Mouse (Mus musculus) spleen, adult 2 months (tissue): ENCODE results near the gene Tma7. TPM values are rescaled to one million over a fixed set of nuclear protein-coding genes. Genes with fewer than 3 reads are reported as not detected.

ENCODE experiments used
- DNase-seq, 2 experiments: peaks; one replicate each; pipeline versions ENCODE4 v3.0.0 to v3.0.0-alpha.2; 2012 to 2021; ENCODE audit warnings: low spot score in 2 of 2, low read depth in 1 of 2
- H3K27ac ChIP-seq: fragments of 200-500 bp; 2 replicates; pipeline ENCODE4 v1.5.1; 2012; ENCODE audit warnings: low read length, inconsistent platforms; ENCODE audit not compliant: insufficient read depth
- H3K27me3 ChIP-seq: fragments of 200-500 bp; 2 replicates; pipeline ENCODE4 v1.6.1; 2012; ENCODE audit warnings: mild to moderate bottlenecking, moderate library complexity, low read length, inconsistent platforms; ENCODE audit not compliant: control insufficient read depth, insufficient read depth
- H3K36me3 ChIP-seq: fragments of 200-500 bp; 2 replicates; pipeline ENCODE4 v1.6.1; 2012; ENCODE audit warnings: mild to moderate bottlenecking, low read length, inconsistent platforms; ENCODE audit not compliant: control insufficient read depth, insufficient read depth
- H3K4me1 ChIP-seq: fragments of 200-500 bp; 2 replicates; pipeline ENCODE4 v1.6.1; 2011; ENCODE audit warnings: inconsistent platforms; ENCODE audit not compliant: control insufficient read depth, insufficient read depth, insufficient read length
- H3K4me3 ChIP-seq: fragments of 200-500 bp; 2 replicates; pipeline ENCODE4 v1.5.1; 2011; ENCODE audit warnings: mild to moderate bottlenecking, inconsistent platforms; ENCODE audit not compliant: insufficient read depth, insufficient read length; ENCODE audit errors: extremely low read depth
- CTCF ChIP-seq: fragments of 200-500 bp; IDR thresholded peaks from 2 replicates; pipeline ENCODE4 v1.5.1; 2011; ENCODE audit warnings: mild to moderate bottlenecking, inconsistent platforms; ENCODE audit not compliant: insufficient read depth, insufficient read length, insufficient replicate concordance; ENCODE audit errors: extremely low read depth
- POLR2A ChIP-seq: fragments of 200-500 bp; IDR thresholded peaks from 2 replicates; pipeline ENCODE4 v1.6.1; 2011; ENCODE audit warnings: low read depth, low read length, inconsistent platforms
- WGBS: fragments of 180-500 bp; shearing (Covaris S2); methylation state at CpG from one replicate; pipeline ENCODE4 v1.1.7; 2018; 5-methylcytosine and 5-hydroxymethylcytosine counted together
- polyA plus RNA-seq: library from polyadenylated mRNA; depleted of rRNA; stranded (reverse); fragments of >200 nt; gene quantifications from 2 replicates; pipeline ENCODE4 v1.2.3, GENCODE M21; 2012

Gene Tma7
- polyA plus RNA-seq, 1 experiment: 16.4 TPM

DNA sequence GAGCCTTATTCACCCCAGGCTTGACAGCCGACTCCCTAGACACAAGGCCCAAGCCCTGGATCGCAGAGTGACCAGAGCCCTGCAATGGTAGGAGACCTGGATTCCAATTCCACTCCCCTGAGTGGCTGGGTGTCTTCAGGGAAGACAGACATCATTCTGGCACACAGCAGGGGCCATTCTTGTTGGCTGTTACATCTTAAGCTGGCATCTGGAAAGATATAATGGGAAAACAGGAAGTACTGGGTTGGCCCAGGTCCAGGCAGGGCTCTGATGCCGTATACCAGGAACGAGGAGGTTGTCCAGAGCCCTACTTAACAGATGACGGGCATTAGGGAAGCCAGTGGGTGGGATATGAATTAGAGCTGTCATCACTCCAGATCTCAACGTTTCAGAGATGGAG lies 40.9 kb upstream of the Tma7 start:
- Histone ChIP-seq H3K4me3 (no peak overlapping the region), H3K27me3 (no peaks in the 10 kb centered on the region), H3K36me3 (no peaks in the 10 kb centered on the region), H3K27ac (no peak overlapping the region), H3K4me1 (peaks cover 1% of the 10 kb centered on the region; the same call in 1 of the 2 replicates)
- TF ChIP-seq POLR2A (no peak), CTCF (no peak)
- WGBS: 40% methylated on average over 6 of the region's 6 CpGs
- DNase-seq: no peak

DNA sequence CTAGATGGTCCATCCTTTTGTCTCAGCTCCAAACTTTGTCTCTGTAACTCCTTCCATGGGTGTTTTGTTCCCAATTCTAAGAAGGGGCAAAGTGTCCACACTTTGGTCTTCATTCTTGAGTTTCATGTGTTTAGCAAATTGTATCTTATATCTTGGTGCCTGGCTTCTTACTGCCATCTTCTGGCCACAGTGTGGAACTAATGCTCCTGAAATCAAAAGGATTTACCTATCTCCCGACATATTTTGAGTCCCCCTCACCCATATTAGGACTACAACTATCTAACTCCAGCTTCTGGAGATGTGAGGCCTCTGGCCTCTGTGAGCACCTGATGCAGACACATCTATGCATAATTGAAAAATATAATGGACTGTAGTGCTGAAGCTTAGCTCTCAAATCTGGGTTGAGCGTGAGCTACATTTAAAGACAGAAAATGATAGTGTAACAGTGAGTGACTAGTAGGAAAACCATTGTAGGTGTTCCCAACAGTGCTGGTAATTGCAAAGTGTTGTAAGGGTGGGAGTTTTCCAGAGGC lies 40.2 kb upstream of the Tma7 start:
- H3K27me3 ChIP-seq: no peaks in the 10 kb centered on the region
- no peak overlapping the region for H3K4me3 ChIP-seq
- DNase-seq: peak; percentile 22 to 44
- peaks cover 6% of the 10 kb centered on the region; the same call in 1 of the 2 replicates for H3K4me1 ChIP-seq
- H3K27ac ChIP-seq: no peak overlapping the region
- H3K36me3 ChIP-seq: no peaks in the 10 kb centered on the region
- TF ChIP-seq POLR2A (no peak), CTCF (no peak; the same call in 1 of the 2 replicates)
- WGBS: 48% methylated on average over 2 of the region's 2 CpGs

DNA sequence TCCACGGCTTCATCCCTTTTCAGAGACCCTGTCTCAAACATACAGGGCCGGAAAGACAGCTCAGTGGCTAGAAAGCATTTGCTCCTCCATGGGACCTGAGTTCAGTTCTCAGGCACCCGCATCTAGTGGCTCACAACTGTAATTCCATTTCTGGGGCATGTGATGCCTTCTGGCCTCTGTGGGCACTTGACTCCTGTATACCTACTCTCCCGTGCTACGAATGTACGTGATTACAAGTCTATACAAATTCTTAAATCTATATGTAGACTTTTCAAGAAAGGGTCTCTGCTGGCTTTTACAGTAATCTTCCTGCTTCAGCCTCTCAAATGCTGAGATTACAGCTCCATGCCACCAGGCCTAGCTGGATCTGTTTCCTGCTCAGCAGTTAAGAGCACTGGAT lies 38.6 kb upstream of the Tma7 start:
- peaks cover 6% of the 10 kb centered on the region; the same call in 1 of the 2 replicates for H3K4me1 ChIP-seq
- no peaks in the 10 kb centered on the region for H3K27me3 ChIP-seq
- TF ChIP-seq POLR2A: no peak
- H3K4me3 ChIP-seq: no peak overlapping the region
- no peaks in the 10 kb centered on the region for H3K36me3 ChIP-seq
- DNase-seq: no peak
- H3K27ac ChIP-seq: no peak overlapping the region
- 91% methylated on average over 6 of the region's 6 CpGs for WGBS

DNA sequence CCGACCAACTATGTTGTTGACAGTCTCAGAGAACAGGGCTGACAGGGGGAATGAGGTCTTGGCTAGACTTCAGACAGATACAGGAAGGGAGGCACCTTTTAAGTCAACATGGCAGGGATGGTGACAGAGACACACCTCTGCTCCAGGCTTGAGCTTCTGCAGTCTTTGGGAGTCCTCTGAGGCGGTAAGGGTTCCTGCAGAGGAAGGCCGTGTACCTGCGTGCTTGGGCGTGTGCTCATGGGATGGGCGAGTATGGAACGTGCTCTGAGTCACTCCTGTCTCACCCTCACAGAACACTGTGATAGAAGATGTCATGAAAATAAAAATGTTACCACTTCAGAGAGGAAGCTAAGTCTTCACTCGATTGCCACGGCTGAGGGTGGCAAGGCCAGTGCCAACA lies 37.2 kb upstream of the Tma7 start:
- DNase-seq: no peak
- H3K27me3 ChIP-seq: no peaks in the 10 kb centered on the region
- peaks cover 6% of the 10 kb centered on the region; the same call in 1 of the 2 replicates for H3K4me1 ChIP-seq
- no peaks in the 10 kb centered on the region for H3K36me3 ChIP-seq
- 89% methylated on average over 9 of the region's 9 CpGs for WGBS
- no peak overlapping the region for H3K4me3 ChIP-seq
- H3K27ac ChIP-seq: no peak overlapping the region
- no peak for TF ChIP-seq CTCF
- no peak for TF ChIP-seq POLR2A

DNA sequence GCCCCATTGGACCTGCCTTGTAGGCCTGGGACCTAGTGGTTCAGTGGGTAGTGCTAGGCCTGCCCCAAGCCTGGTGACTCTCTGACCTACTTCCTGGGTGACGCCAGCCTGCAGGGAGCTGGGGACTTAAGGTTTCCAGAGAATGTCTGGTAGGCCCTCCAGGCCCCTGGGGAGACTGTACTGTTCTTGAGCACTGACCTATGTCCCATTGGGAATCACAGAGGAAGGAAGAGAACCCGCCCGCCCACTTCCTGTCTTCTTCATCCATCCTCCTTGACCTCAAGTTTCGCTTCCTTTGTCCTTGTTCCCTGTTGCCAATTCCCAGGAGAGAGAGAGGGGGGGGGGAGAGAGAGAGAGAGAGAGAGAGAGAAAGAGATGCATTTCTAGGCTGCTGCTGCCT lies 35.7 kb upstream of the Tma7 start:
- H3K4me1 ChIP-seq: peaks cover 6% of the 10 kb centered on the region; the same call in 1 of the 2 replicates
- H3K27ac ChIP-seq: no peak overlapping the region; the same call in 1 of the 2 replicates
- DNase-seq: no peak
- 31% methylated on average over 4 of the region's 4 CpGs for WGBS
- H3K4me3 ChIP-seq: no peak overlapping the region
- H3K27me3 ChIP-seq: no peaks in the 10 kb centered on the region
- H3K36me3 ChIP-seq: no peaks in the 10 kb centered on the region
- TF ChIP-seq POLR2A (no peak), CTCF (no peak)

DNA sequence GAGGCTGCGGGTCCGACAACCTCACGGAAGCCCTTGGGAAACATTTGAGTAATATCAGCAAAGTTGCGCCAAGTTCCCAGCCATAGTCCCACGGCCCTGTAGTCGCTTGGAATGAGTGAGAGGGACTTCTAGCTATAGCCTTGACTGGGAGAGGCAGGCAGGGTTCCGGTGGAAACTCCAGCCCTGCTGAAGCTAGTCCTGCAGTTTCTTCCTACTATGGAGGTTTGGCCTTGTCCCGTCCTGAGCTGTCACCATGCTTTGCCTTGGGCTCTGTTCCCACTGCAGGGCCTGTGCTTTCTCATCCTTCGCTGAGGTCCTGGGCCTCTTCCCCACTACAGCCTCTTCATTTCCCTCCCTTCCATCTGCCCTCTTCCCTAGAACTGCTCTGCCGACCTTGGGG lies 33.8 kb upstream of the Tma7 start:
- H3K27me3 ChIP-seq: no peaks in the 10 kb centered on the region

DNA sequence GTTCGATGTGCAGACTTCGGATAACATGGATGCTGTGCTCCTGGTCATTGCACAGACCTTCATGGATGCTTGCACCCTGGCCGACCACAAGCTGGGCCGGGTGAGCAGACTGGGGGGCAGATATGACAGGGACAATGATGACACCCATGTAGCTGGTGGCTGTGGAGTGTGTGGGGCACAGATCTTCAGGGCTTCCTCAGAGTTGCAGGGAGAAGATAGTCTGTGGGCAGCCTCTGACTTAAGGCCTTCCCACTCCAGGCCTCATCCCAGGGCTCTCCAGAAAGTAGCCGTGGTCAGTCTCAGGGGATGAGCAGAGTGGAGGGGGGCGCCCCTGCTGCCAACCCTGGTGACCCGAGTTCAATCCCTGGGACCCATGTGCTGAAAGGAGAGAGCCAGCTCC lies 32.5 kb upstream of the Tma7 start:
- TF ChIP-seq CTCF: no peak
- no peak for TF ChIP-seq POLR2A
- peaks cover 6% of the 10 kb centered on the region; the same call in 1 of the 2 replicates for H3K4me1 ChIP-seq
- no peaks in the 10 kb centered on the region for H3K36me3 ChIP-seq
- no peaks in the 10 kb centered on the region for H3K27me3 ChIP-seq
- no peak overlapping the region for H3K4me3 ChIP-seq
- 94% methylated on average over 7 of the region's 7 CpGs for WGBS
- DNase-seq: no peak
- H3K27ac ChIP-seq: no peak overlapping the region

More for the DNA sequence above, 33.8 kb upstream of the Tma7 start:
- Histone ChIP-seq H3K4me1 (peaks cover 6% of the 10 kb centered on the region; the same call in 1 of the 2 replicates), H3K4me3 (no peak overlapping the region), H3K27ac (no peak overlapping the region), H3K36me3 (no peaks in the 10 kb centered on the region)
- TF ChIP-seq CTCF (no peak), POLR2A (no peak)
- WGBS: 89% methylated on average over 10 of the region's 10 CpGs
- no peak for DNase-seq
